Mouse (Mus musculus) liver, adult 2 months (tissue): ENCODE measurements around the gene Aven.

Experiments used
- CTCF ChIP-seq: fragments of 200-500 bp; IDR thresholded peaks from 2 replicates; pipeline ENCODE4 v1.5.1; 2011; ENCODE audit warnings: low read depth, low read length, control low read depth
- POLR2A ChIP-seq: fragments of 200-500 bp; IDR thresholded peaks from 2 replicates; pipeline ENCODE4 v1.6.1; 2011; ENCODE audit warnings: low read length, control low read depth; ENCODE audit not compliant: insufficient read depth; ENCODE audit errors: extremely low read depth

GRCm38 (mm10) chr2:112507444-112507843 lies 14.7 kb downstream of the Aven start:
- no peak for TF ChIP-seq POLR2A
- no peak for TF ChIP-seq CTCF
